Mouse (Mus musculus): Measurements from ENCODE around the gene Crabp2. TPM values are rescaled to one million over a fixed set of nuclear protein-coding genes. Genes with fewer than 3 reads are reported as not detected.

Gene Crabp2
- polyA plus RNA-seq, 1 experiment from 2014 or later, result 67.1 TPM

DNA sequence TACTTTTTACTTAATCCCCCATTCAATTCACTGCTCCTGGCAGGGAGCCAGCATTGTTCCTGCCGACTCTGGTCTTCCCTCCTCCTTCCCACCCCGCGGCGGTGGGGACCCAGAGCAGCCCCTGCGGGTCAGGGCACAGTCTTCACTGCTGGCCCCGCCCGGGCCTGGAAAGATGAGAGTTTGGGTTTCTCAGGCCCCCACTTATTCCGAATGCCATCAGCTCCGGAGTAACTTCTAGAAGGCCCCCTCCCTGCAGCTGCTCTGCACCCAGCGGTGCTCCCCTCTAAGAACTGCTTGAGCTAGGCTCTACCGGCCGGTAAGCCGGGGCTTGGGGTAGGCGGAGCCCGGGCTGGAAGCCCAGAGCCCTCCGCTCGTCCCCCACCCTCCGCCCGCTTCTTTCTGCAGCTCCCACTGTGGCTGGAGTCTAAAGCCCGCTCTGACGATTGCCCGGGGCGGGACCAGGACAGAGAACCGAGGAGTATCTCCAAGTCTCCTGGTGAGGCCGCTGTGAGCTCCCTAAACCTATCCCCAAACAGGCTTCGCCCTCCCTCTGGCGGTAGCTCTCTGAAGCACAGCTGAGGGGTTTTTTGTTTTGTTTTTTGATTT, 12.2 kb downstream of the Crabp2 start:
- peak; percentile 99 for ATAC-seq
- peak overlapping the region; percentile 41 for H3K4me3 ChIP-seq
- 0% methylated on average over 27 of the region's 27 CpGs for WGBS

GRCm38 (mm10) chr3:87970184-87970938, 21.9 kb downstream of the Crabp2 start:
- H3K4me3 ChIP-seq, result peak overlapping the region; percentile 82
- peaks cover 54% of the 10 kb centered on the region for H3K4me1 ChIP-seq
- H3K4me2 ChIP-seq, result peak overlapping the region; percentile 96
- ATAC-seq, result peak; percentile 6; the same call in 1 of the 2 replicates
- no peaks in the 10 kb centered on the region for H3K27me3 ChIP-seq
- WGBS, result 0% methylated on average over 21 of the region's 21 CpGs
- H3K36me3 ChIP-seq (ENCODE audit: poor library complexity, severe bottlenecking), result peaks cover 3% of the 10 kb centered on the region
- H3K27ac ChIP-seq, result peak overlapping the region; percentile 98
- peak overlapping the region; percentile 94 for H3K9ac ChIP-seq
- H3K9me3 ChIP-seq (replicated peaks), result no peaks in the 10 kb centered on the region

More for the DNA sequence above, 12.2 kb downstream of the Crabp2 start:
- Histone ChIP-seq H3K9ac (peak overlapping the region; percentile 62), H3K27ac (peak overlapping the region; percentile 94), H3K4me2 (peak overlapping the region; percentile 66), H3K27me3 (no peaks in the 10 kb centered on the region), H3K36me3 (ENCODE audit: poor library complexity, severe bottlenecking) (no peaks in the 10 kb centered on the region), H3K9me3 (replicated peaks) (no peaks in the 10 kb centered on the region), H3K4me1 (peaks cover 28% of the 10 kb centered on the region)

GRCm38 (mm10) chr3:87970939-87971488, 22.5 kb downstream of the Crabp2 start, which contains the start of gene Nes:
TSS of gene Nes (plus strand) at chr3:87971078.
- Histone ChIP-seq H3K36me3 (ENCODE audit: poor library complexity, severe bottlenecking) (peaks cover 9% of the 10 kb centered on the region), H3K9me3 (replicated peaks) (no peaks in the 10 kb centered on the region), H3K27ac (peak within 1 kb of the TSS; percentile 98), H3K4me2 (peak within 1 kb of the TSS; percentile 96), H3K9ac (peak within 1 kb of the TSS; percentile 94), H3K27me3 (no peaks in the 10 kb centered on the region), H3K4me3 (peak within 1 kb of the TSS; percentile 82), H3K4me1 (peaks cover 56% of the 10 kb centered on the region)
- ATAC-seq, result peak; percentile 69
- under 1% methylated on average over 44 of the region's 44 CpGs for WGBS

- ATAC-seq, result 0 out of 2 replicates have a peak, but pooled peaks have one; percentile 4
- H3K9me3 ChIP-seq (replicated peaks), result no peaks in the 10 kb centered on the region
- peak overlapping the region; percentile 82 for H3K4me3 ChIP-seq
- H3K27me3 ChIP-seq, result no peaks in the 10 kb centered on the region
- H3K4me1 ChIP-seq, result peaks cover 56% of the 10 kb centered on the region
- peak overlapping the region; percentile 94 for H3K9ac ChIP-seq
- H3K36me3 ChIP-seq (ENCODE audit: poor library complexity, severe bottlenecking), result peaks cover 15% of the 10 kb centered on the region
- peak overlapping the region; percentile 96 for H3K4me2 ChIP-seq
- peak overlapping the region; percentile 98 for H3K27ac ChIP-seq
- under 1% methylated on average over 60 of the region's 60 CpGs for WGBS
Measured at GRCm38 (mm10) chr3:87971489-87972202, 23.2 kb downstream of the Crabp2 start.

- WGBS, result 1% methylated on average over 8 of the region's 8 CpGs
- H3K4me2 ChIP-seq, result peak overlapping the region; percentile 96
- H3K4me3 ChIP-seq, result peak overlapping the region; percentile 82
- peaks cover 56% of the 10 kb centered on the region for H3K4me1 ChIP-seq
- peak overlapping the region; percentile 98 for H3K27ac ChIP-seq
- H3K36me3 ChIP-seq (ENCODE audit: poor library complexity, severe bottlenecking), result peaks cover 21% of the 10 kb centered on the region
- H3K27me3 ChIP-seq, result no peaks in the 10 kb centered on the region
- 0 out of 2 replicates have a peak, but pooled peaks have one; percentile 19 for ATAC-seq
- peak overlapping the region; percentile 94 for H3K9ac ChIP-seq
- H3K9me3 ChIP-seq (replicated peaks), result no peaks in the 10 kb centered on the region
Measured at GRCm38 (mm10) chr3:87972203-87972664, 23.8 kb downstream of the Crabp2 start.

GRCm38 (mm10) chr3:87972776-87973175, 24.3 kb downstream of the Crabp2 start:
- H3K27ac ChIP-seq, result peak overlapping the region; percentile 98
- peaks cover 56% of the 10 kb centered on the region for H3K4me1 ChIP-seq
- H3K27me3 ChIP-seq, result no peaks in the 10 kb centered on the region
- no peak for ATAC-seq
- peak overlapping the region; percentile 82 for H3K4me3 ChIP-seq
- H3K9me3 ChIP-seq (replicated peaks), result no peaks in the 10 kb centered on the region
- peak overlapping the region; percentile 94 for H3K9ac ChIP-seq
- peaks cover 26% of the 10 kb centered on the region for H3K36me3 ChIP-seq (ENCODE audit: poor library complexity, severe bottlenecking)
- 13% methylated on average over 5 of the region's 5 CpGs for WGBS
- H3K4me2 ChIP-seq, result peak overlapping the region; percentile 96

GRCm38 (mm10) chr3:87973593-87974380, 25.3 kb downstream of the Crabp2 start:
- Histone ChIP-seq H3K27ac (peak overlapping the region; percentile 98), H3K27me3 (no peaks in the 10 kb centered on the region), H3K9ac (peak overlapping the region; percentile 94), H3K4me1 (peaks cover 56% of the 10 kb centered on the region), H3K9me3 (replicated peaks) (no peaks in the 10 kb centered on the region), H3K36me3 (ENCODE audit: poor library complexity, severe bottlenecking) (peaks cover 36% of the 10 kb centered on the region), H3K4me3 (peak overlapping the region; percentile 82), H3K4me2 (peak overlapping the region; percentile 96)
- ATAC-seq, result no peak
- WGBS, result 4% methylated on average over 14 of the region's 14 CpGs

DNA sequence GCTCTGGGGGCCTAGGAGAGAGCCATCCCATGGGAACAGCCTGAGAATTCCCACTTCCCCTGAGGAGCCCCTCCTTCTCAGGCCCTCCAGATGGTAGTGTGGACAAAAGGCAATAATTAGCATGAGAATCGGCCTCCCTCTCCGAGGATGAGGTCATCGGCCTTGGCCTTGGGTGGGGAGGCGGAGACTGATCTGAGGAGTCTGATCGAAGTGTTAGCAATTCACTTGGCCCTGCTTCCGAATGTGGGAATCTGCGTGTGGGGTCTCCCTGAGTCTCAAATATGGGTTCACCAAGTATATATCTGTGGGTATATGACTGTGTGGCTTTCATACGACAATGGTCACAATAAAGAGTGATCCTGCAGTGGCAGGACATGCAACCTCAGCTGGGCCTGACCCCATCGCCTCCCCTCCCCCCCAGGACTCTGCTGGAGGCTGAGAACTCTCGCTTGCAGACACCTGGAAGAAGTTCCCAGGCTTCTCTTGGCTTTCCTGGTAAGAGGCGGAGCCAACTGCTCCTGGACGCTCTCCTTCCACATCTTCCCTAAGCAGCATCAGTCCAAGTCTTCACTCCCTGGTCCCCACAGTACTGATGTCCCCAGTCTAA, 26.0 kb downstream of the Crabp2 start:
- Histone ChIP-seq H3K4me1 (peaks cover 58% of the 10 kb centered on the region), H3K4me3 (peak overlapping the region; percentile 82), H3K36me3 (ENCODE audit: poor library complexity, severe bottlenecking) (peaks cover 43% of the 10 kb centered on the region), H3K9me3 (replicated peaks) (no peaks in the 10 kb centered on the region), H3K4me2 (peak overlapping the region; percentile 96), H3K27ac (peak overlapping the region; percentile 98), H3K9ac (peak overlapping the region; percentile 94), H3K27me3 (no peaks in the 10 kb centered on the region)
- ATAC-seq, result peak; percentile 76
- whole genome bisulfite sequencing, result 2% methylated on average over 12 of the region's 12 CpGs

GRCm38 (mm10) chr3:87979493-87979892, 31.0 kb downstream of the Crabp2 start:
- Histone ChIP-seq H3K4me3 (no peak overlapping the region), H3K4me1 (peaks cover 62% of the 10 kb centered on the region), H3K4me2 (no peak overlapping the region), H3K27me3 (no peaks in the 10 kb centered on the region), H3K27ac (0 out of 2 replicates have a peak overlapping the region, but pooled peaks have one; percentile 14), H3K9ac (no peak overlapping the region), H3K36me3 (ENCODE audit: poor library complexity, severe bottlenecking) (peaks cover 62% of the 10 kb centered on the region), H3K9me3 (replicated peaks) (no peaks in the 10 kb centered on the region)
- ATAC-seq, result no peak
- WGBS, result 86% methylated on average over 5 of the region's 5 CpGs

- Histone ChIP-seq H3K27me3 (no peaks in the 10 kb centered on the region), H3K27ac (peak overlapping the region; percentile 78), H3K9me3 (replicated peaks) (no peaks in the 10 kb centered on the region), H3K4me2 (no peak overlapping the region), H3K9ac (no peak overlapping the region), H3K4me3 (no peak overlapping the region), H3K4me1 (peaks cover 62% of the 10 kb centered on the region), H3K36me3 (ENCODE audit: poor library complexity, severe bottlenecking) (peaks cover 62% of the 10 kb centered on the region)
- WGBS, result 64% methylated on average over 3 of the region's 3 CpGs
- ATAC-seq, result no peak
Measured at GRCm38 (mm10) chr3:87980085-87980484, 31.6 kb downstream of the Crabp2 start.
